Mouse (Mus musculus) central nervous system, embryonic 14 days (tissue): ENCODE results near the gene Repin1. TPM values are rescaled to one million over a fixed set of nuclear protein-coding genes. Genes with fewer than 3 reads are reported as not detected.

Experiments used
- polyA plus RNA-seq: library from polyadenylated mRNA; depleted of rRNA; stranded (reverse); fragments of >200 nt; gene quantifications from 2 replicates; pipeline ENCODE4 v1.2.3, GENCODE M21; 2012; rRNA removed

The Repin1 gene
- 49.5 and 49.9 TPM in 2 replicates for polyA plus RNA-seq

GRCm38 (mm10) chr6:48593158-48594042, at the start of gene Repin1, which contains the start of gene Gm44965:
Gene Repin1 (plus strand): TSS chr6:48593883.
Gene Gm44965 (plus strand): TSS chr6:48593941.

GRCm38 (mm10) chr6:48554280-48555103, 39.2 kb upstream of the Repin1 start, which contains the start of gene Lrrc61:
Gene Lrrc61 (plus strand): TSS chr6:48554796.

DNA sequence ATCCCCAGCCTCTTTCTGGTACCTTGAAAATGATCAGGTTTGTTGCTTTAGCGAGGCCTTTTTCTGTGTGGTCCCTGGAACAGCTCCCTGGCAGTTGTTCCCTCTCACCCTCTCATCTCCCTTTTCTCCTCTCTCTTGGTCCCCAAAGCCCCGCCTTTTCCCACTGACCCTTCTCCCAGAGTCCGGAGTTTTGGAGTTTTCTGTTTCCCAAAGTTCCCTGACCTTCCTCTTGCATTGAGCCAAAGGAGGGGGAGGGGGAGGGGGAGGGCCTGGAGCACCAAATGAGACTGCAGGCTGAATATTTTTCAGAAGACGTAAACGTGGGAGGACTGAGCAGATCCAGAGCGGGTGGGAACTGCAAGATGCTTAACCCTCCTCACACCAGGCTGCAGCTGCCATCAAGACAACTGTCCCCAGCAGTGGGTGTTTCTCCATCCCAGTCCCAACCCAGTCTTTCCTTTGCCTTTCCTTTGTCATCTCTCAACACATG, 21.1 kb upstream of the Repin1 start, which contains the start of gene Rarres2:
TSS of gene Rarres2 (minus strand) at position 218 of the 490 bp plus-strand sequence.

DNA sequence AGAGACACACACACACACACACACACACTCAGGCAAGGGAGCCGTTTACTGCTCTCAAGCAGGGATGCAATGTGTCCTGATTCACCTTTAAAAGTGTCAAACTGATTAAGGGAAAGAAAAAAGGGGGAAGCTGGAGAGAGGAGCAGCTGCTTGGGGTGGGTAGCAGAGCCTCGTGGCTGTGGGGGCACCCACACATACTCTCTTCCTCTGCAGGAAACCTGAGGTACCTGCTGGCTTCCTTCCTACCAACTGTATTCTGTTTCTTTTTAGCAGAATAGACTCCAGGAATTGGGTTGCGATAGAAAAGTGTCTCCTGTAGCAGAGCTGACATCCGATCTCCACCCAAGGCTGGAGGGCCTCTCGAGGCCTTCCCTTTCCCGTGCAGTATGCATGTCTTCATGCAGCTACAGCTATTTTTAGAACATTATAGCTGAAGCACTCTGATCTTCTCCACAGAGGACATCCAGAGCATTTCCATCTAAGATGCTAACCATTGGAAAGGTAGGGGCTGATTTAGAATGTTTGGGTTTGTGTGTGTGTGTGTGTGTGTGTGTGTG, 4.4 kb upstream of the Repin1 start, which contains the start of gene Gm45021:
TSS of gene Gm45021 (plus strand) at position 417 of the 557 bp plus-strand sequence.

DNA sequence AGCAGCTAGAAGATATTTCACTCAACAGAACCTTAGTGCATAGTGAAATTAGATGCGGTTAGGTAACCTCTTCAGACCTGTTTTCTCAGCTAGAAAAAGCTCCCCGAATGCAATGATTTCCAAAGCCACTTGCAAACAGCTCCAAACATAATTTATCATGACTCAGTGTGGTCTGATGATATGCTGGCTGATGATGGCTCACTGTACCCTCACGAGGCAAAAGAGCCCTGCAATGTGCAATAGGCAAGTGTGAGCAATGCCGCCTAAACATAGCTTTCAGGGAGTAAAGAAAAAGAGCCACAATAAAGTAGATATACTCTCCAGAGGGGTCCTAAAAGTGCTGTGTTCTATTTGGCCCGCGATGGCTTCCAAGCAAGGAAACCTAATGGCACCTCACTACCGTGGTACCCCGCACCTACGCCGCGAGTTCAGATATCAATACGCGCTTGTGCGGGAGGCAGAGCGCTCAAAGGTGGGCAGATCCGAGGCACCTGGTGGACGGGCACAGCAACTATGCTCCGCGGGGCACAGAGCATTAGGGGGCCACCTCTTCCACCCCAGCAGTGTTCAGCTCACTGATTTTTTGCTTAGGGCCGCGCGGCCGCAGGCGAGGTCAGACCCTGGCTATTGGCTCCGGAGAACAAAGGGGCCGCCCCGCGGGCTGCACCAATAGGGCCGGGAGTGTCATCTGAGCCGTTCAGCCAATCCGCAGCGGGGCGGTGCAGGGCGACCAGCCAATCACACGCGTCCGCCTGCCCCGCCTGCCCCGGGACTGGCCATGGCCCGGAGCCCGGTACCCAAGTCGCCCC, 7.8 kb downstream of the Repin1 start, which contains the start of gene Zfp775:
TSS of gene Zfp775 (plus strand) at position 793 of the 809 bp plus-strand sequence.

GRCm38 (mm10) chr6:48626464-48626863, 32.8 kb downstream of the Repin1 start, which contains the start of gene AI854703:
Gene AI854703 (plus strand): TSS chr6:48626764.

DNA sequence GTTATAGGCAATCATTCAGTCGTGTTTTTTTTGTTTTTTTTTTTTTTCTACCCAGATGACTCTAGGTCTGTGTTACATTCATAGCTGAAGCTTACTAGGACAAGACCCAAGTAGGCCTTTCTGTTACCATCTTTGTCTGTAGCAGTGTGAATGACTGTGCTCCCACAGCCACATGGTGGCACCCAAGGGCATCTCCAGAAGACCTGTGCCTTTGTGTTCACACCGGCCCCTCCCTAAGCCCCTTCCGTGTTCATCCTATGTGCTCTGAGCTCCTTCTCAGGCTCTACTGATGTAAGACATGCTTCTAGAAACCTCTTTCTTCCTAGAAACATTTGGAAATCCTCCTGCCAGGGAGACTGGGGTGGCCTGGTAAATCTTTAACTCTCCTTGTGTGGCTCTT, 53.3 kb downstream of the Repin1 start, which contains the start of gene Gimap8:
TSS of gene Gimap8 (plus strand) at position 240 of the 400 bp plus-strand sequence.

Other genes with a start within 250 kb of the Repin1 start
- gene Krba1, start 198.3 kb upstream of the Repin1 start, polyA plus RNA-seq = 41.3 and 43.6 TPM in 2 replicates
- 27.9 and 31.0 TPM in 2 replicates for gene Zfp467, start 148.1 kb upstream of the Repin1 start, polyA plus RNA-seq
- gene Sspo, start 145.7 kb upstream of the Repin1 start, polyA plus RNA-seq = 1.1 and 1.5 TPM in 2 replicates
- 145 and 151 TPM in 2 replicates for gene Atp6v0e2, start 56.3 kb upstream of the Repin1 start, polyA plus RNA-seq
- 27.3 and 30.0 TPM in 2 replicates for gene Lrrc61, start 39.1 kb upstream of the Repin1 start, polyA plus RNA-seq
- 3.2 and 5.9 TPM in 2 replicates for gene Rarres2, start 21.1 kb upstream of the Repin1 start, polyA plus RNA-seq
- not detected in 2 replicates for gene Gm45021, start 4.3 kb upstream of the Repin1 start, polyA plus RNA-seq
- not detected in 2 replicates for gene Gm44965, start 58 bp downstream of the Repin1 start, polyA plus RNA-seq
- 10.0 and 11.0 TPM in 2 replicates for gene Zfp775, start 8.2 kb downstream of the Repin1 start, polyA plus RNA-seq
- gene AI854703, start 32.9 kb downstream of the Repin1 start, polyA plus RNA-seq = 8.2 and 8.7 TPM in 2 replicates
- gene Gimap8, start 53.4 kb downstream of the Repin1 start, polyA plus RNA-seq = 1.4 and 1.6 TPM in 2 replicates
- gene Gimap9, start 82.2 kb downstream of the Repin1 start, polyA plus RNA-seq = 1.7 and 3.9 TPM in 2 replicates
- 1.7 and 3.1 TPM in 2 replicates for gene Gimap4, start 90.7 kb downstream of the Repin1 start, polyA plus RNA-seq
- gene Gimap6, start 114.3 kb downstream of the Repin1 start, polyA plus RNA-seq = 5.3 and 7.0 TPM in 2 replicates
- 0.48 and 1.2 TPM in 2 replicates for gene Gm28053, start 124.7 kb downstream of the Repin1 start, polyA plus RNA-seq
- gene Gimap7, start 124.7 kb downstream of the Repin1 start, polyA plus RNA-seq = not detected in 2 replicates
- 2.1 and 2.3 TPM in 2 replicates for gene Gimap1, start 145.2 kb downstream of the Repin1 start, polyA plus RNA-seq
- gene Gimap5, start 152.3 kb downstream of the Repin1 start, polyA plus RNA-seq = 1.3 and 1.9 TPM in 2 replicates
- gene Gimap3, start 177.0 kb downstream of the Repin1 start, polyA plus RNA-seq = not detected in 2 replicates
- 11.8 and 21.8 TPM in 2 replicates for gene Tmem176a, start 247.0 kb downstream of the Repin1 start, polyA plus RNA-seq
- gene Tmem176b, start 247.6 kb downstream of the Repin1 start, polyA plus RNA-seq = 92.3 and 128 TPM in 2 replicates